Mouse (Mus musculus) testis, adult 2 months (tissue): ENCODE measurements around the gene Cdhr1. TPM values are rescaled to one million over a fixed set of nuclear protein-coding genes. Genes with fewer than 3 reads are reported as not detected.

Experiments
- H3K27ac ChIP-seq: fragments of 200-500 bp; 2 replicates; pipeline ENCODE4 v1.5.1; 2012; ENCODE audit warnings: low read depth, low read length; ENCODE audit not compliant: control insufficient read depth, insufficient read depth
- H3K27me3 ChIP-seq: fragments of 200-500 bp; 2 replicates; pipeline ENCODE4 v1.6.1; 2012; ENCODE audit warnings: mild to moderate bottlenecking, low read length, moderate library complexity; ENCODE audit not compliant: control insufficient read depth, insufficient read depth
- H3K36me3 ChIP-seq: fragments of 200-500 bp; 2 replicates; pipeline ENCODE4 v1.6.1; 2012; ENCODE audit warnings: mild to moderate bottlenecking, low read length; ENCODE audit not compliant: control insufficient read depth, insufficient read depth
- H3K4me1 ChIP-seq: fragments of 200-500 bp; 2 replicates; pipeline ENCODE4 v1.6.1; 2012; ENCODE audit warnings: low read length; ENCODE audit not compliant: control insufficient read depth, insufficient read depth
- H3K4me3 ChIP-seq: fragments of 200-500 bp; 2 replicates; pipeline ENCODE4 v1.5.1; 2012; ENCODE audit warnings: low read depth, mild to moderate bottlenecking, low read length, moderate library complexity, mixed read lengths; ENCODE audit not compliant: control insufficient read depth
- CTCF ChIP-seq: fragments of 200-500 bp; IDR thresholded peaks from 2 replicates; pipeline ENCODE4 v1.5.1; 2012; ENCODE audit warnings: low read depth, mild to moderate bottlenecking, inconsistent platforms, low read length, moderate library complexity; ENCODE audit not compliant: control insufficient read depth, insufficient read depth, insufficient replicate concordance
- POLR2A ChIP-seq: fragments of 200-500 bp; IDR thresholded peaks from 2 replicates; pipeline ENCODE4 v1.6.1; 2012; ENCODE audit warnings: low read depth, mild to moderate bottlenecking, inconsistent platforms, low read length, moderate library complexity; ENCODE audit not compliant: control insufficient read depth
- polyA plus RNA-seq: library from polyadenylated mRNA; depleted of rRNA; stranded (reverse); fragments of >200 nt; gene quantifications from 2 replicates; pipeline ENCODE4 v1.2.3, GENCODE M21; 2012

Gene Cdhr1
- polyA plus RNA-seq, 1 experiment, result 1.1 TPM

DNA sequence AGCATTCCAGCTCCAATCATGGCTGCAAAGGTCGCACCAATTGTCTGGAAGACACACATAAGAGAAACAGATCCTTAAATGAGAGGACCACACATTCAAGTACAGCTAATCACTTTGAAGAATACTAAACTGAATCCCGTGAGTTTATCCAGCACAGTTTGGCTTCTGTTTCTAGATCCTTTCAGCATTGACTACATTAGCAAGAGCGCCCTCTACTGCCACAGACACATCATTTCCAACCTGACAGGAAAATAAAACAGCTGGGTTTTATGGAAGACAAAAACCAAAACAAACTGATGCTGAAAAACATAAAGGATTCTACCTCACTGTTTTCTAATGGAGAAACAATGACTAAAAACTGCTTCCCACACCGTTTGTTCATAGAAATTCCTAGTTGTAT, 29.5 kb upstream of the Cdhr1 start:
- no peaks in the 10 kb centered on the region for H3K4me1 ChIP-seq
- TF ChIP-seq POLR2A (no peak), CTCF (no peak)
- H3K27ac ChIP-seq, result no peak overlapping the region
- H3K4me3 ChIP-seq, result no peak overlapping the region
- no peaks in the 10 kb centered on the region; the same call in 1 of the 2 replicates for H3K36me3 ChIP-seq
- H3K27me3 ChIP-seq, result no peaks in the 10 kb centered on the region

DNA sequence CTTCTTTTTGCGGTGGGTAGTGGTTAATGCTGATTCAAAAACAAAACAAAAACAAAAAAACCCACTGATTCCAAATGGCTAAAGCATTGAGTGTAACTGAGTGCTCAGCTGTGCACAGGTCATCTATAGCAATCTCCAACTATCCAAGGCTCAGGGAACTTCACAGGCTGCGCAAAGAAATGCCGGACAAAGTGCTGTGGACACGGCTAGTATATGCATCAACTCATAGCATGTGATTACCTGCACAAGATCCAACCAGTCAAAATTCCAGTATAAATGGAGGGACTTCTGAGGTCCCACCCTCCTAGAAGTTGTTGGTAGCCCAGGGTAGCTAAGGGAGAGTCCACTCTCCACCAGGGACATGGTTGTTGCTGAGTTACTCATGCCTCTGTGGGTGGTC, 21.1 kb upstream of the Cdhr1 start:
- Histone ChIP-seq H3K36me3 (no peaks in the 10 kb centered on the region), H3K4me3 (no peak overlapping the region), H3K27ac (no peak overlapping the region), H3K4me1 (no peaks in the 10 kb centered on the region), H3K27me3 (no peaks in the 10 kb centered on the region)
- no peak for TF ChIP-seq CTCF
- TF ChIP-seq POLR2A, result no peak

DNA sequence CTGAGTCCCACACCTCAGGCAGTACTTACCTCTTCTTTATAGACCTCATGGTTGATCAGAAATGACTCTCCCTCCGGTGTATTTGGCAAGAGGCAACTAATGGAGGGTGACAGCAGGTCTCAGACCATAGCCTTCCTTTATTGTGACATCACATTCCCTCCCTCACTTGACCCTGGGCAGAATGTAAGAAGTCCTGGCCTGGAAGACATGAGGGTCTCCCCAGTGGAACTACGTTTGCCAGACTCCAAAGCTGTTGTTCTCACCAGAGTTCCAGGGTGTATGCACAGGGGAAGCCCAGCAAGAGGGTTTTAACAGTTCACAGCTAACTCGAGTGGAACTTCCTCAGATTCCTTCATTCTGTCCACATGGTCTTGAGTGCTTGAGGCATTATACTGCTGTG, 15.8 kb upstream of the Cdhr1 start, which contains the start of gene 2610528A11Rik:
Gene 2610528A11Rik (minus strand): TSS at position 101 of the 400 bp plus-strand sequence.
- TF ChIP-seq POLR2A (no peak), CTCF (no peak)

GRCm38 (mm10) chr14:37112931-37113330, 14.8 kb upstream of the Cdhr1 start:
- H3K27me3 ChIP-seq, result no peaks in the 10 kb centered on the region
- H3K36me3 ChIP-seq, result no peaks in the 10 kb centered on the region
- peak overlapping the region; percentile 75 for H3K4me3 ChIP-seq
- TF ChIP-seq POLR2A (no peak), CTCF (no peak)
- no peak overlapping the region for H3K27ac ChIP-seq
- no peaks in the 10 kb centered on the region for H3K4me1 ChIP-seq

More for the DNA sequence above, 15.8 kb upstream of the Cdhr1 start, which contains the start of gene 2610528A11Rik:
- Histone ChIP-seq H3K27ac (no peak within 1 kb of the TSS; the same call in 1 of the 2 replicates), H3K4me1 (no peaks in the 10 kb centered on the region), H3K27me3 (no peaks in the 10 kb centered on the region), H3K36me3 (no peaks in the 10 kb centered on the region), H3K4me3 (peak within 1 kb of the TSS; percentile 75)

- H3K27me3 ChIP-seq, result no peaks in the 10 kb centered on the region
- no peaks in the 10 kb centered on the region for H3K36me3 ChIP-seq
- H3K4me3 ChIP-seq, result no peak overlapping the region; the same call in 1 of the 2 replicates
- H3K4me1 ChIP-seq, result no peaks in the 10 kb centered on the region
- TF ChIP-seq POLR2A (no peak), CTCF (no peak)
- H3K27ac ChIP-seq, result no peak overlapping the region
These were observed 13.2 kb upstream of the Cdhr1 start for GRCm38 (mm10) chr14:37111371-37111770.

GRCm38 (mm10) chr14:37110456-37110855, 12.3 kb upstream of the Cdhr1 start:
- no peaks in the 10 kb centered on the region for H3K4me1 ChIP-seq
- TF ChIP-seq POLR2A, result no peak
- no peak for TF ChIP-seq CTCF
- no peaks in the 10 kb centered on the region for H3K36me3 ChIP-seq
- H3K4me3 ChIP-seq, result no peak overlapping the region
- H3K27me3 ChIP-seq, result no peaks in the 10 kb centered on the region
- H3K27ac ChIP-seq, result no peak overlapping the region

GRCm38 (mm10) chr14:37109975-37110374, 11.8 kb upstream of the Cdhr1 start:
- TF ChIP-seq POLR2A (no peak), CTCF (no peak)
- H3K27me3 ChIP-seq, result no peaks in the 10 kb centered on the region
- no peak overlapping the region for H3K4me3 ChIP-seq
- no peaks in the 10 kb centered on the region for H3K36me3 ChIP-seq
- H3K27ac ChIP-seq, result no peak overlapping the region
- no peaks in the 10 kb centered on the region for H3K4me1 ChIP-seq

DNA sequence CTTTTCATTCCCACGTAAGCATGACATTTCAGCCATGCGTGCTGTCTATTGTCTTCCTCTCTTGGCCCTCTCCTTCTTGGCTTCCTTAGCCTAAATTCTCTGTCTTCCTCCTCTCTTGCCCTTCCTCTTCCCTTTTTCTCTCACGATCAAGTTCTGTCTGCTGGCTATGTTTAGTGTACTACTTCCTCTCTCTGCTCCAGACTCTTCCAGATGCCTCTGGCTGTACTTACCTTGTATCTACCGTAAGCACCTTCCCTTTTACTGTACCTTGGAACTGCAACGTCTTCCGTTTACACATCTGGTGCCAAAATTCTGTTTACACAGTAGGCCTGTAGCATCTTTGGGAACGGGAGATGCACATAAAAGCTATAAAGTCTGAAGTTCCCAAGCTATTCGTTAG, 11.3 kb upstream of the Cdhr1 start:
- TF ChIP-seq POLR2A, result no peak
- no peak for TF ChIP-seq CTCF
- Histone ChIP-seq H3K36me3 (no peaks in the 10 kb centered on the region), H3K27me3 (no peaks in the 10 kb centered on the region), H3K4me1 (no peaks in the 10 kb centered on the region), H3K27ac (no peak overlapping the region), H3K4me3 (no peak overlapping the region)
